Mouse (Mus musculus): ENCODE data around the gene Cux1. TPM values are rescaled to one million over a fixed set of nuclear protein-coding genes. Genes with fewer than 3 reads are reported as not detected.

Cux1 gene
- total RNA-seq, 2 experiments from 2014 or later, result 73.6 to 80.1 TPM

GRCm38 (mm10) chr5:136291562-136291961 lies 275.7 kb downstream of the Cux1 start:
- intact Hi-C loops (cut with DNase I), result no loop called here

GRCm38 (mm10) chr5:136289776-136290175 lies 277.5 kb downstream of the Cux1 start:
- DNase-seq, result no peak
- intact Hi-C loops (cut with DNase I), result no loop called here

More at GRCm38 (mm10) chr5:136291562-136291961, 275.7 kb downstream of the Cux1 start:
- DNase-seq, result no peak

GRCm38 (mm10) chr5:136288351-136289081 lies 278.8 kb downstream of the Cux1 start:
- DNase-seq, result no peak
- intact Hi-C loops (cut with DNase I), result no loop called here

- intact Hi-C loops (cut with DNase I), result no loop called here
- no peak for DNase-seq
Measured at GRCm38 (mm10) chr5:136286566-136286965, 280.7 kb downstream of the Cux1 start.

GRCm38 (mm10) chr5:136285106-136285505 lies 282.2 kb downstream of the Cux1 start:
- DNase-seq, result no peak
- intact Hi-C loops (cut with DNase I), result no loop called here

GRCm38 (mm10) chr5:136281351-136281750 lies 285.9 kb downstream of the Cux1 start:
- intact Hi-C loops (cut with DNase I), result loop anchor here (2.0 to 5.0 kb wide), 3 partner anchors 287 to 386 kb away; no protein-coding TSS in a partner anchor
- no peak for DNase-seq

GRCm38 (mm10) chr5:136274739-136275138 lies 292.6 kb downstream of the Cux1 start:
- intact Hi-C loops (cut with DNase I), result no loop called here
- DNase-seq, result no peak

- intact Hi-C loops (cut with DNase I), result no loop called here
Measured at GRCm38 (mm10) chr5:136269937-136270336, 297.4 kb downstream of the Cux1 start.

GRCm38 (mm10) chr5:136266077-136266476 lies 301.2 kb downstream of the Cux1 start:
- intact Hi-C loops (cut with DNase I), result no loop called here
- no peak for DNase-seq

More at GRCm38 (mm10) chr5:136269937-136270336, 297.4 kb downstream of the Cux1 start:
- no peak for DNase-seq

- DNase-seq, result no peak
- intact Hi-C loops (cut with DNase I), result no loop called here
Measured at GRCm38 (mm10) chr5:136263342-136263741, 303.9 kb downstream of the Cux1 start.

GRCm38 (mm10) chr5:136258919-136259318 lies 308.4 kb downstream of the Cux1 start:
- DNase-seq, result peak in 1 of 2 experiments; percentile 55

GRCm38 (mm10) chr5:136252899-136253298 lies 314.4 kb downstream of the Cux1 start:
- DNase-seq, result peak; percentile 72
- intact Hi-C loops (cut with DNase I), result loop anchor here (1.0 kb wide), 1 partner anchor 52 kb away; no protein-coding TSS in a partner anchor

More at GRCm38 (mm10) chr5:136258919-136259318, 308.4 kb downstream of the Cux1 start:
- intact Hi-C loops (cut with DNase I), result loop anchor here (1.0 to 2.0 kb wide), 2 partner anchors 406 to 496 kb away; no protein-coding TSS in a partner anchor

GRCm38 (mm10) chr5:136251004-136251403 lies 316.3 kb downstream of the Cux1 start:
- intact Hi-C loops (cut with DNase I), result no loop called here
- no peak for DNase-seq

- intact Hi-C loops (cut with DNase I), result loop anchor here (2.0 kb wide), 1 partner anchor 24 kb away; no protein-coding TSS in a partner anchor
- no peak for DNase-seq
Measured at GRCm38 (mm10) chr5:136248441-136248840, 318.8 kb downstream of the Cux1 start.

GRCm38 (mm10) chr5:136246452-136246838 lies 320.8 kb downstream of the Cux1 start, which contains the start of gene Sh2b2:
Gene Sh2b2 (minus strand): TSS chr5:136246556.
- no peak for DNase-seq
- intact Hi-C loops (cut with DNase I), result no loop called here

- no peak for DNase-seq
- intact Hi-C loops (cut with DNase I), result no loop called here
Measured at GRCm38 (mm10) chr5:136245541-136246451, 321.5 kb downstream of the Cux1 start.

GRCm38 (mm10) chr5:136244762-136245540 lies 322.3 kb downstream of the Cux1 start:
- intact Hi-C loops (cut with DNase I), result no loop called here
- DNase-seq, result peak; percentile 73 to 79

GRCm38 (mm10) chr5:136243851-136244761 lies 323.2 kb downstream of the Cux1 start:
- DNase-seq, result no peak
- intact Hi-C loops (cut with DNase I), result no loop called here

- no peak for DNase-seq
- intact Hi-C loops (cut with DNase I), result no loop called here
Measured at GRCm38 (mm10) chr5:136241161-136241560, 326.1 kb downstream of the Cux1 start.

Data from gastrocnemius, postnatal 36 days (tissue).